Mouse (Mus musculus) c-Kit-positive CD71-positive TER-119-positive erythroid progenitor cells, embryonic 14.5 days (primary cell): ENCODE measurements around the gene Tlr3.

Experiments used
- DNase-seq: peaks from one replicate; pipeline ENCODE4 v3.0.0-alpha.2; 2013; ENCODE audit warnings: low spot score

Gene Tlr3

DNA sequence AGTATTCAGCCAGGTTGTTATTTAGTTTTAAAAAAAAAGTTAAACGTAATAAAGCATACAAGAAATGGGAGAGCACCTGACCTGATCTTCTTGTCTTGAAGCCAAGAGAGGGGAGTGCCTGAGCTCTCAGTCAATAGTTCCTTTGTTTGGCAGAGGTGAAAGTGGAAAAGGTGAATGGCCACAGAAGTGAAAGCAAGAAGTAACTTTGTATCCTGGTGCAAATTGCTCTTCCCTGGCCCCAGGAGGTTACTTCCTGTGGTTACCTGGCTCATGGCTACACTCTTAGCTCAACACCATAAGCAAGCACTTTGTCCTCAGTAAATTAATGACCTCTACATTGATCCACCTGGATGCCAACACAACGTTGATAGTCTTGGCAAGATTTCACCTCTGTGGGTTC, at the start of gene Tlr3:
TSS of gene Tlr3 (minus strand) at position 199 of the 400 bp plus-strand sequence.
- no peak for DNase-seq

GRCm38 (mm10) chr8:45457874-45458273, 47.0 kb upstream of the Tlr3 start:
- DNase-seq: no peak

- peak; percentile 1 for DNase-seq
These were observed 43.5 kb upstream of the Tlr3 start for GRCm38 (mm10) chr8:45454426-45454825.

DNA sequence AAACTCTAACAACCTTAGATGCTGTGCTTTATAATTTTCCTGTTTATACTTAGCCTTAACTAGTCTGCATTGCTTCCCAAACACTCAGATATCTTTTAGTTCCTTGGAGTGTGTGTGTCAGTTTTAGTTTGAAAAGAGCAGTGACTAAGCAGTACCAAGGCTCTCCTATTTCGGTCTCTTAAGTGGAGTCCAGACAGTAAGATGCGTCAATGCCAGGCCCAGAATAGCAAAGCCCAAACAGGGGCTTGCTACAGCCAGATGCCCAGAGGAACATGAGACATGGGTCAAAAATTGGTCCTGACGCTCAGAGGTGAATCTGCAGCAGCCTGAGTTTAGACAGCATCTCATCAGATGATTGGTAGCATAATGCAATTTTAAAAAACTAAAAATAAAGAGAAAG, 41.2 kb upstream of the Tlr3 start:
- no peak for DNase-seq

GRCm38 (mm10) chr8:45448842-45449241, 38.0 kb upstream of the Tlr3 start:
- no peak for DNase-seq

DNA sequence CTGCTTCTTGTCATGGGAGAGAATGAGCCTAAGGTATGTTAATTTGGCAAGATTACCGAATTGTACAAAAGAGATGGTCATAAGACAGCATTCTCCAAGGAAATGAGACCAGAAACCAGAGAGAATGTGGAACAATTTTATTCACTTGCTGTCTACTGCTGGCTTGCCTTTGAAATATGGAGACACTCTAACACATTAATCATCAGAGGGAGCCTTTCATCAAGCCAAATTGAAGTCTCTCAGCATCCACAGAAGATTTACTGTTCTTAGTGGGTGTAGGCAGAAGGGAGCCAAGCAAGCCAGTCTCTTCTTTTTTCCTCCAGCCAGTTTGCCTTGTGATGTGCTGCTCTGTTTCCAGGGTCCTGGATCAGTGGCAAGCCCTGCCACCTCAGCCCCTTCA, 37.4 kb upstream of the Tlr3 start:
- DNase-seq: no peak

DNA sequence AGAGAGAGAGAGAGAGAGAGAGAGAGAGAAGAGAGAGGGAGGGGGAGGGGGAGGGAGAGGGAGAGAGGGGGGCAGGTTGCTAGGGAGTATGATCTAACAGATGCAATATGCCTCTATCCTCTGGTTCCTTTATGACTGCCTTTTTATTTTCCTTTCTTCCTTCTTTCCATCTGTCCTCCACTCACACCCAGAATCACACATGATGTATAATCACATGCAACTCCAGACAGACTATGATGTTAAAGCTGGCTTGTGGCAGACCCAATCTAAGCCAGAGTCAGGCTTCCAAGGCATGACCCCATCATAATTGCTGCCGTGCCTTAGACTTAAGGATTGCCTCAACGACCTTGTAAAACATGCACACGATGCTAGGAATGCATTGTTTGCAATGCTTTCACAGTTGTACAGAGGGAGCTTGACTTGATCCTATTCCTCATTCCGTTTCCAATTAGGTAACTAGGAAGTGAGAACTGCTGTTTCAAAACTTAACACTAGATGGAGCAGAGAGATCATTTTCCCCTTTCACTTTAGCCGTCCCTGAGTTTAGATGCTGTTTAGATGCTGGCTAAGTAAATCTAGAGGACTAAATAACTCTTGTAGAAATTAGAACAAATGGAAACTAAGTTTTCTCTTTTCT, 28.1 kb upstream of the Tlr3 start:
- DNase-seq: no peak

GRCm38 (mm10) chr8:45420151-45420550, 9.3 kb upstream of the Tlr3 start:
- no peak for DNase-seq

- no peak for DNase-seq
These were observed 4.1 kb upstream of the Tlr3 start for GRCm38 (mm10) chr8:45414965-45415364.

DNA sequence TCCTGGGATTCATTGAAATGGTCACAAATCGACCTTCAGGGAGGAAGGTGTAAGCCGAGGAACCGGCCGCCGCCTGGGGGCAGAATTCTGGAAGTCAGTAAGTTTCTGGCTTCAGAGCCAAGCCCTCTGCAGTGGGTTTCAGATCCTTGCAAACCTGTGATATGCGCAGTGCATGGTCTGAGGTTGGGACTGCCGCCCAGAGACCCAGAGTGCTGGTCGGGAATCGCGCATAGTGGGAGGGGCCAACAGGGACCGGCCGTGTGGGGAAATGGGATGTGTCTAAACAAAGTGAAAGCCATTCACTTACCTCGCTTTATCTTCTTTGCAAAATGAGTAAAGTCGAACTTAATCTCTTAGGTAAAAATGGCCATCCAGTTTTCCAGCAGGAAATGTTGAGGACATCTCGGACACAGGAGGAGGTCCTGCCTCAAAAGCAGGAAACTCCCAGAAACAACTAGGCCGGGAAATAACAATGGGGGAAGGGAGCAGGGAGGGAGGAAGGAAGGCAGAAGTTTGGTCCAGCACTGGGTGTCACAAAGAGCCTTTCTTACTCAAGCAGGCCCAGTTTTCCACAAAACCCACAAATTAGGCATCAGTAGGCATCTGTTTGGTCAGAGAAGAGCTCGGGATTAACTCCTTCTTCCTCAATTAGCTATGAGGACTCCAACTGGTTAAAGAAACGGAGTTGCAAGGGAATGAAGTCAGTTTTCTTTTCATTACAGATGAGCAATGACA, 567 bp downstream of the Tlr3 start:
- no peak for DNase-seq

GRCm38 (mm10) chr8:45409702-45410101, 1.2 kb downstream of the Tlr3 start:
- no peak for DNase-seq

DNA sequence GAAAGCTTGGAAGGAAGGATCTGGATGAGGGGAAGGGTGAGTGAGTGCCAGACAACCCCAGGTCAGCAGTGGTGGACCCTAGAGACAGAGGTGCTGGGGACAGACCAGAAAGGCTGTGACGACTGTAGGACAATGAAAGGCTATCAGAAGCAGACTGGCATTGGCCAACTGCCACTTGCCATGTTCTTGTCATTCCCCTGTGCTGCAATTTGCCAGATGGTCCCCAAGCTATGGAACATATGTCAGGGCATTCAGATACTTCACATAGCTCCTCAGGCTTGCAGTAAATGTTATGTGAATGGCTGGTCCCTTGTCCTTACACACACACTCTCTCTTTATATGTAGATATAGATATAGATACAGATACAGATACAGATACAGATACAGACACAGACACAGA, 27.6 kb downstream of the Tlr3 start:
- no peak for DNase-seq

GRCm38 (mm10) chr8:45381963-45382347, 28.9 kb downstream of the Tlr3 start, which contains the start of gene Fam149a:
Fam149a (minus strand) TSS chr8:45382291.
- DNase-seq: no peak

GRCm38 (mm10) chr8:45381075-45381962, 29.6 kb downstream of the Tlr3 start:
- DNase-seq: no peak

DNA sequence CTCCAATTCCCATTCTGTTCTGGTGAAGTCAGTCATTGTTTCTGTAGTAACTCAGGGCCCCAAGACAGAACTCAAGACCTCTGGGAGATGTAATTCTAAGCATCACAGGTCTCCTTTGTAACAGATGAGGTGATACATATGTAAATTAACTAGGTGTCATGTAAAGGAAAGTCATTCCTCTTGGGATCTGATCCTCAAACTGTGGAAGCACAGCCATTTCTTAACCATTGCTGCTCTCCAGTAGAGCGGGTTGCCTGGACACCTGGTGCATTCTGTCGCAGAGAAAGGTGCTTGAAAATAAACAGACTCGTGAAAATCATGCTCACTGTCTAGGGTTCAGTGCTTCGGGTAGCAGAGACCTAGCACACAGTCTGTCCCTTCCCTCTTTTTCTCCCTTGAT, 30.3 kb downstream of the Tlr3 start:
- DNase-seq: no peak

DNA sequence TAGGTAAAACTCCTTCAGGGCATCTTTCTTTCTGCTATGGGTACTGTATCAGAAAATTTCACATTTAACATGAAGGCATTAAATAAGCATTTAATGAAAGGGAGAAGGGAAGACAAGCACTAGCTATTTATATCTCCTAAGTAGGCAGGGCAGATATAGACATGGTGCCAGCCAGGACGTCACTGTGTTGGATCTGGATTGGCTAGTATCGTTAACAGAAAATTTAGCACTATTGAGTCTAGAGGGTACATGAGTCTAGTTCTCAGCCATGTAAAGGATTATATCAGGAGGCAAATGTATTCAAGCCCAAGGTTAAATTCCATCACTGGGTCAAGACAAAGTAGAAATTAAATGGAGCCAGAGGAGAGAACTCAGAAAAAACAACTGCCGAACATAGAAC, 36.8 kb downstream of the Tlr3 start:
- no peak for DNase-seq

GRCm38 (mm10) chr8:45367154-45367553, 43.7 kb downstream of the Tlr3 start:
- DNase-seq: no peak

DNA sequence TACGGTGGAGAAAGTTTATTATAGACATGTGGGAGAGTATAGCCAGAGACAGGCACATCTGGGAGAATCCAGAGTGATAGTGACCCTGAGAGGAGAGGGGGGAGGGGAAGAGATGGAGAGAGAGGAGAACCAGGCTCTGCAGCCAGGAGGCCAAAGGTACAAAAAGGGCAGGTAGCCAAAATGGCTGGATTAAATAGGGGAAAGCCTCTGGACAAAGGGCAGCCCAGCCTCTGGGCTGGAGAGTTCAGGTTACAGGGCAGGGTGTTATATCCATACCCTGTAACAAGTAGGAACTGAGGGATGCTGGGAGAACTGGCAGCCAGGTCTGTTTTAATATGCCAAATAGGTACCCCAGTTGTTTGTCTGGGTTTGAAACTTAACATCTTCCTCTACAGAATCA, 47.7 kb downstream of the Tlr3 start:
- DNase-seq: no peak

DNA sequence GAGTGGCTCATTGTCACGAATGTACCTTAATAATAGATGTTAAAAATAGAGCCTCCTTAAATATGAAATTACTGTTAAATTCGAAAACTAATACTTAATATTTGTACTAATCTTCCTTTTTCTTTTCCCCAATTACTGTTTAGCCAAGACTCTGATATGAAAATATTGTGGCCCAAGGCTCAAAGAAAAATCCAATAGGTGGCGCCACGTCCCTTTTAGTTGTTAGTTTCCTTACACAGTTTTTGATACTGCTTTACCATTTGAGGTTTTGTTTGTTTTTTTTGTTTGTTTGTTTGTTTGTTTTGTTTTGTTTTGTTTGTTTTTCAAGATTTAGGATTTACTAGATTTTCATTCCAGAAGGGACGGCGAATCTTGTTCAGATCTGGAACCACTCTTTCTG, 48.6 kb downstream of the Tlr3 start:
- DNase-seq: no peak

DNA sequence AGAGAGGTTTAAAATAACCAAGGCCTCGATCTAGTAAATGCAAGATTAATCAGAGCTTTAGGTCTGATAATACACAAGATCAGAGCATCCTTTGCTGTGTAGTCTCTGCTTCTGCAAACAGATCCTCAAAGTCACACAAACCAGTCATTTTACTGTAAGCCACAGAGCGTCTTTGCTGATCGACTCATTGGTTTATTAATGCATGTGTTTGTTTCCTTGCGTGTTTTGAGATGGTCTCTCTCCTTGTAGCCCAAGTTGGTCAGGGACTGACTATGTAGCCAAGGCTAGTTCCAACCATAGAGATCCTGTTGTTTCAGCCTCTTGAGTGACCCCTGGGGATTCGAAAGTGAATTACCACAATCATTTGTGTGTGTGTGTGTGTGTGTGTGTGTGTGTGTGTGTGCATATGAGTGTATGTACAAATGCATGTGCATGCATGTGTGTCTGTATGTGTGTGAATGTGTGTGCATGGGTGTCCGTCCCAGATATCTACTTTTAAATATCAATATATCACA, 51.7 kb downstream of the Tlr3 start:
- no peak for DNase-seq

GRCm38 (mm10) chr8:45358132-45358918, 52.6 kb downstream of the Tlr3 start:
- DNase-seq: no peak

DNA sequence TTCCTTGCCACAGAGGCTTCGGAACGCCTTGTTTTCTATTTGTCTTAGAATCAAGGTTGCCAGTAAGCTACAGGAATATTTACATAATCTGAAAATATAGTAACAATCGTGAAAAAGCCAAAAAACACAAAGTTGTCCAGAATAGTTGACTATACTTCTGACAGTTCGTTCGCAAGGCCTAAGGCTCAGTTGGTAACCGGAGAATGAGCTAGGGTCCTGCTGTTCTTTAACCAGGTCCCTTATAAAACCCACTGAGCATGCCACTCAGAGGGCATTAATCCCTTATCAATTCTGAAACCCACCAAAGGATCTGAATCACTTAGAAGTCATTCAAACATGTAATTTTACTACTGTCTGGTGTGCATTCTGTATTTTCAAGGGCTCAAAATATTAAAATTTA, 55.1 kb downstream of the Tlr3 start:
- DNase-seq: no peak
